Comparison of ENCODE assay signal across 8 mouse cellular contexts in genomic region chr7:98834711-98835321, GRCm38 (mm10). TPM values are rescaled to one million over a fixed set of nuclear protein-coding genes. Genes with fewer than 3 reads are reported as not detected.
DNase-seq lines count a peak whose midpoint lies in the region; ATAC-seq and TF ChIP-seq lines count a peak whose summit lies in the region.

Gene Wnt11 (plus strand): TSS chr7:98835112.

- peak within 1 kb of the TSS; percentile 50 for H3K4me3 ChIP-seq in ES-Bruce4 (ENCODE audit: low read depth, low read length)
- peak within 1 kb of the TSS; percentile 45 for H3K4me3 ChIP-seq in forebrain, embryonic 11.5 days (ENCODE audit: low read depth, low read length)
- peak within 1 kb of the TSS; percentile 57 for H3K4me3 ChIP-seq in hindbrain, embryonic 10.5 days
- H3K4me3 ChIP-seq in liver, embryonic 13.5 days (replicated peaks) = peak within 1 kb of the TSS; percentile 49
- H3K4me3 ChIP-seq in neural tube, embryonic 15.5 days (replicated peaks) = peak within 1 kb of the TSS; percentile 48

- TF ChIP-seq POLR2A in ES-Bruce4 (IDR thresholded peaks at IDR 0.05; ENCODE audit: insufficient read depth, low read length) = no peak

- no peaks in the 10 kb centered on the region for H3K9me3 ChIP-seq in ES-Bruce4 (replicated peaks; ENCODE audit: control insufficient read depth, insufficient read depth, low read length, poor library complexity, severe bottlenecking)
- no peaks in the 10 kb centered on the region for H3K9me3 ChIP-seq in forebrain, embryonic 11.5 days (ENCODE audit: control insufficient read depth, low read length)
- H3K9me3 ChIP-seq in hindbrain, embryonic 10.5 days = no peaks in the 10 kb centered on the region
- H3K9me3 ChIP-seq in liver, embryonic 13.5 days (replicated peaks) = no peaks in the 10 kb centered on the region
- H3K9me3 ChIP-seq in neural tube, embryonic 15.5 days (replicated peaks) = no peaks in the 10 kb centered on the region

- H3K4me2 ChIP-seq in forebrain, embryonic 11.5 days (ENCODE audit: low read depth, low read length, severe bottlenecking) = peak within 1 kb of the TSS; percentile 89
- peak within 1 kb of the TSS; percentile 65 for H3K4me2 ChIP-seq in liver, embryonic 13.5 days
- peak within 1 kb of the TSS; percentile 95 for H3K4me2 ChIP-seq in neural tube, embryonic 15.5 days

- DNase-seq in adrenal gland, adult (ENCODE audit: inconsistent age in 2 of 2, low spot score in 1 of 2) = peak; percentile 28 to 73
- no peak for DNase-seq in adrenal gland, postnatal 4 days (ENCODE audit: low spot score in 2 of 2)
- DNase-seq in forebrain, embryonic 11.5 days (ENCODE audit: low spot score) = peak; percentile 61
- DNase-seq in hindbrain, embryonic 10.5 days (ENCODE audit: low spot score) = peak; percentile 51
- no peak for DNase-seq in liver, embryonic 13.5 days
- no peak for DNase-seq in layer of hippocampus, postnatal 14 days (ENCODE audit: low spot score in 2 of 2)

- no peak within 1 kb of the TSS for H3K27ac ChIP-seq in ES-Bruce4 (ENCODE audit: insufficient read depth, low read length)
- no peak within 1 kb of the TSS for H3K27ac ChIP-seq in forebrain, embryonic 11.5 days (ENCODE audit: low read depth, low read length)
- peak within 1 kb of the TSS; percentile 19; the same call in 1 of the 2 replicates for H3K27ac ChIP-seq in hindbrain, embryonic 10.5 days
- H3K27ac ChIP-seq in liver, embryonic 13.5 days = no peak within 1 kb of the TSS
- no peak within 1 kb of the TSS for H3K27ac ChIP-seq in neural tube, embryonic 15.5 days (replicated peaks)

- no peak for TF ChIP-seq CTCF in ES-Bruce4 (IDR thresholded peaks at IDR 0.05; ENCODE audit: low read depth, low read length)

- H3K9ac ChIP-seq in ES-Bruce4 (ENCODE audit: low read depth, poor library complexity, severe bottlenecking) = peak within 1 kb of the TSS; percentile 27
- H3K9ac ChIP-seq in forebrain, embryonic 11.5 days (ENCODE audit: low read length) = peak within 1 kb of the TSS; percentile 37
- H3K9ac ChIP-seq in liver, embryonic 13.5 days = no peak within 1 kb of the TSS
- H3K9ac ChIP-seq in neural tube, embryonic 15.5 days (replicated peaks) = peak within 1 kb of the TSS; percentile 45

- ATAC-seq in forebrain, embryonic 11.5 days (replicated peaks; ENCODE audit: low FRiP score) = no peak
- ATAC-seq in liver, embryonic 13.5 days (ENCODE audit: low read depth) = no peak
- ATAC-seq in neural tube, embryonic 15.5 days (ENCODE audit: low FRiP score) = no peak

- no peaks in the 10 kb centered on the region for H3K36me3 ChIP-seq in ES-Bruce4 (ENCODE audit: control insufficient read depth, insufficient read depth, low read length, poor library complexity, severe bottlenecking)
- H3K36me3 ChIP-seq in forebrain, embryonic 11.5 days (ENCODE audit: control insufficient read depth, insufficient read depth, low read length) = no peaks in the 10 kb centered on the region
- no peaks in the 10 kb centered on the region for H3K36me3 ChIP-seq in hindbrain, embryonic 10.5 days
- H3K36me3 ChIP-seq in liver, embryonic 13.5 days = no peaks in the 10 kb centered on the region
- H3K36me3 ChIP-seq in neural tube, embryonic 15.5 days = no peaks in the 10 kb centered on the region

- no peaks in the 10 kb centered on the region for H3K4me1 ChIP-seq in ES-Bruce4 (ENCODE audit: control insufficient read depth, insufficient read depth, low read length)
- H3K4me1 ChIP-seq in forebrain, embryonic 11.5 days (replicated peaks; ENCODE audit: control insufficient read depth, insufficient read depth, low read length) = peaks cover 25% of the 10 kb centered on the region
- peaks cover 76% of the 10 kb centered on the region for H3K4me1 ChIP-seq in hindbrain, embryonic 10.5 days (replicated peaks)
- H3K4me1 ChIP-seq in liver, embryonic 13.5 days (replicated peaks) = peaks cover 30% of the 10 kb centered on the region
- H3K4me1 ChIP-seq in neural tube, embryonic 15.5 days = peaks cover 56% of the 10 kb centered on the region

- TF ChIP-seq EP300 in ES-Bruce4 (IDR thresholded peaks at IDR 0.05; ENCODE audit: insufficient read depth, low read depth, low read length) = no peak

- WGBS in forebrain, embryonic 11.5 days = under 1% methylated on average over 65 of the region's 66 CpGs
- under 1% methylated on average over 66 of the region's 66 CpGs for WGBS in hindbrain, embryonic 10.5 days
- under 1% methylated on average over 66 of the region's 66 CpGs for WGBS in liver, embryonic 13.5 days (ENCODE audit: insufficient replicate concordance)
- under 1% methylated on average over 65 of the region's 66 CpGs for whole genome bisulfite sequencing in neural tube, embryonic 15.5 days

- peaks cover 17% of the 10 kb centered on the region for H3K27me3 ChIP-seq in ES-Bruce4 (ENCODE audit: control insufficient read depth, insufficient read depth, low read length, poor library complexity, severe bottlenecking)
- peaks cover 72% of the 10 kb centered on the region for H3K27me3 ChIP-seq in forebrain, embryonic 11.5 days (ENCODE audit: control insufficient read depth, insufficient read depth, low read length)
- peaks cover 99% of the 10 kb centered on the region for H3K27me3 ChIP-seq in hindbrain, embryonic 10.5 days (ENCODE audit: insufficient read depth, poor library complexity, severe bottlenecking)
- H3K27me3 ChIP-seq in liver, embryonic 13.5 days = peaks cover 95% of the 10 kb centered on the region
- H3K27me3 ChIP-seq in neural tube, embryonic 15.5 days (replicated peaks) = peaks cover 85% of the 10 kb centered on the region

RNA-seq across cellular contexts. Expression of gene Wnt11, which starts in this region (rescaled TPM):
- 1 to 10 TPM; 4.2 to 5.3 TPM for total RNA-seq in adrenal gland, postnatal 4 days (2021)
- not detected in 2 replicates for polyA plus RNA-seq in ES-Bruce4 (2011; ENCODE audit: insufficient read depth, insufficient read length, low read depth, missing spikeins)
- polyA plus RNA-seq in forebrain, embryonic 11.5 days (2014; fragmentation: Nextera tagmentation; extraction: Ambion mirVana) = 0.76 and 1.0 TPM in 2 replicates
- polyA plus RNA-seq in hindbrain, embryonic 10.5 days (2016; fragmentation: Nextera tagmentation; extraction: Ambion mirVana) = 0.66 and 1.9 TPM in 2 replicates
- 0.84 and 1.1 TPM in 2 replicates for polyA plus RNA-seq in liver, embryonic 13.5 days (2015; fragmentation: Nextera tagmentation; extraction: Ambion mirVana)
- polyA plus RNA-seq in neural tube, embryonic 15.5 days (2015; fragmentation: Nextera tagmentation; extraction: Ambion mirVana) = 1.9 and 2.5 TPM in 2 replicates
- total RNA-seq in layer of hippocampus, postnatal 14 days (2021) = 1 to 10 TPM; 2.2 to 2.8 TPM

Comparison
In these comparisons a context has a peak if more than half of its experiments do, and no peak if none do; other contexts are left out.
1. DNase-seq: peak in adrenal gland, adult (2 of 2), forebrain, embryonic 11.5 days (single experiment) and hindbrain, embryonic 10.5 days (single experiment); none in adrenal gland, postnatal 4 days (0 of 2), liver, embryonic 13.5 days (single experiment) and layer of hippocampus, postnatal 14 days (0 of 2).
2. Peak in every context shown above with its lines, with median percentiles within 50 percentile points of each other: H3K4me3 ChIP-seq and H3K4me2 ChIP-seq.